Mouse (Mus musculus): Measurements from ENCODE around the gene BC048562. TPM values are rescaled to one million over a fixed set of nuclear protein-coding genes. Genes with fewer than 3 reads are reported as not detected.

Gene BC048562
- polyA plus RNA-seq (2012; ENCODE audit: low replicate concordance): not detected in 2 replicates

GRCm38 (mm10) chr9:108436182-108436581 is at the start of gene BC048562:
Gene BC048562, plus strand, starts transcription at chr9:108436482.

GRCm38 (mm10) chr9:108392676-108393075 is 43.6 kb upstream of the BC048562 start, which contains the start of gene 1700102P08Rik:
Gene 1700102P08Rik, plus strand, starts transcription at chr9:108392805.

GRCm38 (mm10) chr9:108428384-108428783 is 7.9 kb upstream of the BC048562 start, which contains the start of gene Ccdc36:
Gene Ccdc36, minus strand, starts transcription at chr9:108428484.

GRCm38 (mm10) chr9:108460319-108461178 is 24.3 kb downstream of the BC048562 start, which contains the start of gene Ccdc71:
Gene Ccdc71, plus strand, starts transcription at chr9:108460527.

GRCm38 (mm10) chr9:108461181-108461631 is 24.9 kb downstream of the BC048562 start, which contains the start of gene Klhdc8b:
Gene Klhdc8b, minus strand, starts transcription at chr9:108461581.

GRCm38 (mm10) chr9:108479721-108480351 is 43.6 kb downstream of the BC048562 start, which contains the start of gene Lamb2:
Gene Lamb2, plus strand, starts transcription at chr9:108479736.

GRCm38 (mm10) chr9:108490559-108491285 is 54.4 kb downstream of the BC048562 start, which contains the start of gene Usp19:
Gene Usp19, plus strand, starts transcription at chr9:108490602.

Other genes starting within 250 kb of the BC048562 start
- 1.6 and 2.0 TPM in 2 replicates for gene Bsn, start 246.1 kb upstream of the BC048562 start, polyA plus RNA-seq (2012; ENCODE audit: low replicate concordance)
- gene Dag1, start 172.5 kb upstream of the BC048562 start, polyA plus RNA-seq (2012; ENCODE audit: low replicate concordance): 20.6 and 21.7 TPM in 2 replicates
- 0.24 and 0.65 TPM in 2 replicates for gene Nicn1, start 146.1 kb upstream of the BC048562 start, polyA plus RNA-seq (2012; ENCODE audit: low replicate concordance)
- gene Amt, start 139.6 kb upstream of the BC048562 start, polyA plus RNA-seq (2012; ENCODE audit: low replicate concordance): 0.12 and 0.45 TPM in 2 replicates
- 168 and 183 TPM in 2 replicates for gene Rhoa, start 130.4 kb upstream of the BC048562 start, polyA plus RNA-seq (2012; ENCODE audit: low replicate concordance)
- gene Tcta, start 130.3 kb upstream of the BC048562 start, polyA plus RNA-seq (2012; ENCODE audit: low replicate concordance): 3.9 and 6.1 TPM in 2 replicates
- 259 and 377 TPM in 2 replicates for gene Gpx1, start 97.6 kb upstream of the BC048562 start, polyA plus RNA-seq (2012; ENCODE audit: low replicate concordance)
- 18.2 and 114 TPM in 2 replicates for gene Usp4, start 88.6 kb upstream of the BC048562 start, polyA plus RNA-seq (2012; ENCODE audit: low replicate concordance)
- gene 1700102P08Rik, start 43.7 kb upstream of the BC048562 start, polyA plus RNA-seq (2012; ENCODE audit: low replicate concordance): 3.3 and 5.5 TPM in 2 replicates
- 0.08 TPM in 1 of 2 replicates, not detected in the other for gene Ccdc36, start 8.0 kb upstream of the BC048562 start, polyA plus RNA-seq (2012; ENCODE audit: low replicate concordance)
- 15.7 and 24.2 TPM in 2 replicates for gene Ccdc71, start 24.0 kb downstream of the BC048562 start, polyA plus RNA-seq (2012; ENCODE audit: low replicate concordance)
- gene Klhdc8b, start 25.1 kb downstream of the BC048562 start, polyA plus RNA-seq (2012; ENCODE audit: low replicate concordance): 13.3 and 17.0 TPM in 2 replicates
- 0.42 and 1.4 TPM in 2 replicates for gene Lamb2, start 43.3 kb downstream of the BC048562 start, polyA plus RNA-seq (2012; ENCODE audit: low replicate concordance)
- 85.5 and 193 TPM in 2 replicates for gene Usp19, start 54.1 kb downstream of the BC048562 start, polyA plus RNA-seq (2012; ENCODE audit: low replicate concordance)
- gene Qars, start 71.2 kb downstream of the BC048562 start, polyA plus RNA-seq (2012; ENCODE audit: low replicate concordance): 27.8 and 92.7 TPM in 2 replicates
- 65.0 and 106 TPM in 2 replicates for gene Qrich1, start 80.3 kb downstream of the BC048562 start, polyA plus RNA-seq (2012; ENCODE audit: low replicate concordance)
- 31.4 and 47.0 TPM in 2 replicates for gene Impdh2, start 123.8 kb downstream of the BC048562 start, polyA plus RNA-seq (2012; ENCODE audit: low replicate concordance)
- 6.9 and 18.4 TPM in 2 replicates for gene Ndufaf3, start 131.0 kb downstream of the BC048562 start, polyA plus RNA-seq (2012; ENCODE audit: low replicate concordance)
- 157 and 182 TPM in 2 replicates for gene Dalrd3, start 133.4 kb downstream of the BC048562 start, polyA plus RNA-seq (2012; ENCODE audit: low replicate concordance)
- 13.4 and 24.3 TPM in 2 replicates for gene Wdr6, start 142.3 kb downstream of the BC048562 start, polyA plus RNA-seq (2012; ENCODE audit: low replicate concordance)
- gene P4htm, start 161.2 kb downstream of the BC048562 start, polyA plus RNA-seq (2012; ENCODE audit: low replicate concordance): 4.7 and 12.9 TPM in 2 replicates
- gene Arih2, start 212.9 kb downstream of the BC048562 start, polyA plus RNA-seq (2012; ENCODE audit: low replicate concordance): 114 and 142 TPM in 2 replicates
- gene Slc25a20, start 225.6 kb downstream of the BC048562 start, polyA plus RNA-seq (2012; ENCODE audit: low replicate concordance): 3.4 and 6.8 TPM in 2 replicates

Measured in hematopoietic multipotent progenitor cell, adult 10-12 weeks (in vitro differentiated cells).